Mouse (Mus musculus): Measurements from ENCODE around the gene Cep83.

The Cep83 gene

DNA sequence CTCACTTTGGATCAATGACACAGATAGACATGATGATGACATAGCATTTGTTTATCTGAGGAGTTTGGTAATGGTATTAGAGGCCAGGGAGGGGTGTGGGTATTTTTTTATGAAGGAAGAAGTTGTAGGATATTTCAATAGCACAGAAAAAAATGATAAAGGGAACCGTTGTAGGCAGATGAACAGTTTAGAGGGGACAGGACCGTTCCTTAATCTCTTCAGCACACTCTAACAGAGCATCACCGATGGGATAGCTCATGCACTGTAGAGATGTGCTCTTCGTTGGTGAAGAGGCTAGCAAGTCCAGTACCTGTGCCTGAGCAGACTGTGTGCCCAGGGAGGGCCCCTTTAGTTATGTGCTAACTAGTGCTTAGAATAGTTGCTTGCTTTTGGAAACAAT is 90.9 kb downstream of the Cep83 start:
- DNase-seq (ENCODE audit: low spot score) = no peak

GRCm38 (mm10) chr10:94780618-94781262 is 92.3 kb downstream of the Cep83 start:
- DNase-seq (ENCODE audit: low spot score) = no peak

- DNase-seq (ENCODE audit: low spot score) = no peak
These were observed 100.8 kb downstream of the Cep83 start for GRCm38 (mm10) chr10:94789205-94789604.

DNA sequence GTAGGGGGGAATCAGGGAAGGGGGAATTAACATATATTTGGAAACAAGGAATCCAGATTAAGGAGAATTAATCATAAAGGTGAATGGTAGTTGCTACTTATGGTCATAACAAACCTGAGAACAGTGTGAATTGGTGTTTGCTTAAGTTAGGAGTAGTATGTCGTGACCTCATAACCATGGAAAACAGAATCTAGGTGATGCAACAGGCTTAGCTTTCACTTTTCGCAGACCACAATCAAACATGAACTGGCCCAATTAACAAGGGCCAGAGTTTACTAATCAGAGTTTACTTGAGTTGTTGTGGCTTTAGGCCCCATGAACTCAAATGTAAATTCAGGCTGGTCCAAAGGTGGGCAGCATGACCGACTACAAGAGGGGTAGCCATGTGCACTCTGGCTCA is 105.5 kb downstream of the Cep83 start:
- DNase-seq (ENCODE audit: low spot score) = no peak

GRCm38 (mm10) chr10:94794666-94795244 is 106.3 kb downstream of the Cep83 start:
- DNase-seq (ENCODE audit: low spot score) = no peak

- DNase-seq (ENCODE audit: low spot score) = no peak
These were observed 109.7 kb downstream of the Cep83 start for GRCm38 (mm10) chr10:94798128-94798527.

GRCm38 (mm10) chr10:94799485-94800239 is 111.2 kb downstream of the Cep83 start:
- DNase-seq (ENCODE audit: low spot score) = no peak

DNA sequence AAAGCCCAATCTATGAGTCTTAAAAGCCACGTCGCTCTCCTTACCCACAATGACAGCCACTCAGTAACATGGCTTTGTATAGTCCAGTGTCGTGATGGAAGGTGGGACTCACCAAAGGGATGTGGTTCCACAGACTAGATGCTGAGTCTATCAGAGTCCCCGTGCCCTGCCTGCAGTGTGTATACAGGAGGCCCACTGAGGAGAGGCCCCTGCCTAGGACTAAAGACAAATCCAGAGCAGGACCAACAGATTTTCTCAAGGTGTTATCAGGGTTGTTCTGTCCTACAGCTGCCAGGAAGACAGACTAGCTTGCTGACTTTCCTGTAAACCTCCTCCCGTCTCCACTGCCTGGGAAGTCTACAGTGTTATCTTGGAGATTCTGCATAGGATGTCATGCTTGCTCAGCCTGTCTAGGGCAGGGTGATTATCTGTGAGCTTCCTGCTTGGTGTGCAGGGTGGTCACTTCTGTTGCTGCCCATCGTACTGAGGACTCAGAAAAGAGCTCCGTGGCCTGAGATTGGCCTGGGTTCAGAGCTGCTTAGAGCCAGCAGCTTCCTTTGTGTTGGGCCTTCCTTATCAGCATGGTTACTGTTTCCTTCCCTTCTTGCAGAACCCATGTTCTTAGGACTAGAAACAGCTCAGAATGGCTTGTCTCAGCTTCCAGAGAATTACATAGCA is 112.4 kb downstream of the Cep83 start:
- DNase-seq (ENCODE audit: low spot score) = no peak

- DNase-seq (ENCODE audit: low spot score) = no peak
These were observed 115.8 kb downstream of the Cep83 start for GRCm38 (mm10) chr10:94804029-94804908.

DNA sequence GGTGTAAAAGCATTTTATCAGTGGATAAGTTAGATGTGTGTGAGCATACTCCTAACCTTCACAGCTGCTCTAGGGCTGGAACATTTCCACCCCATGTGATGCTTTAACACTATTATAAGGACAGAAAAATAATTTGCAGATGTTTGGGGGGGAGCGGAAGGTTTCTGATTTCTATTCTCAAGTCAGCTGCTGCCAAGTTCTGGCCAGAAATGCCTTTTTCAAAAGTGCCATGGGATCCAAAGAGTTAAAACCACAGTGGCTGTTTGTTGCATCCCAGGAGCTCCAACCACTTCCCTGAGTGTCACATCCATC is 116.4 kb downstream of the Cep83 start:
- no peak for DNase-seq (ENCODE audit: low spot score)

DNA sequence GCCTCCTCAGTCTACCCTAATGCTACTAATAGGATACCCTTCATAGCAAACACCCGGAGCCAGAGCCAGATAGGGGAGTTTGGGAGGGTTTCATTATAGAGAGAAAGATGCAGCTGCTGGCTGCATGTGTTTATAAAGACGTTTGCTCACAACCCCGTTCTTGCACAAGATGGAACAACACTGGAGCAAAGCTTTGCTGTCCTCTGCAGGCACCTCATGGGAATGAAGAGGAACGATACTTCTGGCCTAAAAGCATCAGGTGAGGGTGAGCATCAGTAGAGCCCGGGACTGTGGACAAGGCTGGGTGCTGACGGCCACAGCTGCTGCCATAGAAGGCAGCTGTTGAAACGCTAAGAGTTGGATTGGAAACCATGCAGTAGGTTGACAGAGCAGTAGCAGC is 118.9 kb downstream of the Cep83 start:
- DNase-seq (ENCODE audit: low spot score) = no peak

DNA sequence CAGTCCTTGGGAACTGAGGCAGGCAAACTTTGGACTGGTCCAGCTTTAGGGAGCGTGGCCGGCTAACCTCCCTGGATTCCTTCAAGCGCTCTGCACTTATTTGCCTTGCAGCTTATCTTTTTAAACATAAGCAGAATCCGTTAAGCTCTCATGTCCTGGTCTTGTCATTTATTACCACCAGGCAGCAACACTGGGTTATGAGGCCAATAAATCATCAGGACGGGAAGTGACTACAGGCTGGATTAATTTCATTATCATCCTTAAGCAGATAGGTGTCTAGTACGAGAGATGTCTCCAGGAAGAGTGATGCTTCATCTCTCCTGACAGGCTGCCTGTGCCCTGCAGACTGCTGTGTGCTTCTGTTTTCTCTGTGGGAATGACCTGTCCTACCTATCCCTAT is 119.8 kb downstream of the Cep83 start:
- no peak for DNase-seq (ENCODE audit: low spot score)

DNA sequence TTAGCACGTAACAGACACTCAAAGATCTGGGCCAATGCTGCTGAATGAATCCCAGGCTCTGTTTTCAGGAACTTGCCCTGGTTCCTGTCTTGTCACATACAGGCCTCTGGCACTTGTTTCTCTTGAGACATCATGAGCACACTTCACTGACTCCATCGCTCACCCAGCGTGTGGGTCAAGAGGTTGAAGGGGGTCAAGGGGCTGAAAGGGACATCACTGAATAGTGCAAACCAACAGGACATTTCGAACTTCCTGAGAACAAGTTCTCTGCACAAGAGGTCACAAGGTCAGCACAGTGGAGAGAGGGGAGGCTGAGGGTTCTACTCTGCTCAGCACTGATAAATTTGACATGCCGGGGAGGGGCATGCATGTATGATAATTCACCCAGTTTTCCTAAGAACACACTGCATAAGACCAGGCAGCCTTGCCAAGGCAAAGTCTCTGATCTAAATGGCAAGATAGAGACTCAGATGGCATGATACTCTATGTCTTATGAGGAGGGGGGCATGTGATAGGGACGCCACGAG is 121.6 kb downstream of the Cep83 start:
- DNase-seq (ENCODE audit: low spot score) = no peak

DNA sequence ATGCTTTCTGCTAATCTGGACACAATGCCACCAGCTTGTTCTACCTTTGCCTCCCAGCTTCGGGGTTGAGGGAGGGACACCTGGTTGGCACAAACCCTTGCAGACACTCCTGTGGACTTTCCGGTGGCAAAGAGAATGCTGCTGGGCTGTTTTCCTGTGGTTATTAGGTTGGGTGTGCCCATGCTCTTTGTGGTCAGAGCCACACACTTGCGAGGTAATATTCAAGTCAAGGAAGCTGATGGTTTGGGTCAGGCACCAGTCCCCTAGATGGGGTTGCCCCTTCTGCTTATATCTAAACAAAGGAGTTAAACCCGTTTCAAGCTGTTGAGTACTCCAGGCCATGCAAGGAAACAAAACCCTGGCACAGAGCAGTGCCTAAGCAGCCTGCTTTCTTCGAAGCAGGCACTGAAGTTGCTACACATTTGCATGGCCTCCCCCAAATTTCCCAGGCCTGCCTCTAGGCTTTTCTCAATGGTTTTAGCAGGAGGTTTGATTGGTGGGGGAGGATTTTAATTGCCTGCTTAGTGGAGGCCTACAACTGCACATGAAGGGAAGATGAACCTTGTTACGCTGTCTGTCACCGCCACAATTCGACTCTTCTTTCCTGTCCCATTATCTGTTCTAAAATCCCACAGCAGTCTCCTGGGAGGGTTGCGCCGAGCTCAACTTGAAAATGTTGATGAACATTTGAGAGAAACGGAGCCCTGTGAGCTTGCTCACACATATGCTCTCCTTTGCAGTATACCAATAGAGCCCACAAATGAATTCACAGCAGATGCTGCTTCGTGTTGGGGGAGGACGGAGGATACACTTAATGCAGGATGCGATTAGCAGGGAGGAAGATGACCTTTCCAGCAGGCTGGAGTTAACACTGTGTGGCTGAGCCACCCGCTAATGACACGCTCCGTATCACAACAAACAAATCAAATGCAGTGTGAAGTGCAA is 123.7 kb downstream of the Cep83 start:
- DNase-seq (ENCODE audit: low spot score) = no peak

GRCm38 (mm10) chr10:94818127-94818526 is 129.7 kb downstream of the Cep83 start:
- DNase-seq (ENCODE audit: low spot score) = no peak

DNA sequence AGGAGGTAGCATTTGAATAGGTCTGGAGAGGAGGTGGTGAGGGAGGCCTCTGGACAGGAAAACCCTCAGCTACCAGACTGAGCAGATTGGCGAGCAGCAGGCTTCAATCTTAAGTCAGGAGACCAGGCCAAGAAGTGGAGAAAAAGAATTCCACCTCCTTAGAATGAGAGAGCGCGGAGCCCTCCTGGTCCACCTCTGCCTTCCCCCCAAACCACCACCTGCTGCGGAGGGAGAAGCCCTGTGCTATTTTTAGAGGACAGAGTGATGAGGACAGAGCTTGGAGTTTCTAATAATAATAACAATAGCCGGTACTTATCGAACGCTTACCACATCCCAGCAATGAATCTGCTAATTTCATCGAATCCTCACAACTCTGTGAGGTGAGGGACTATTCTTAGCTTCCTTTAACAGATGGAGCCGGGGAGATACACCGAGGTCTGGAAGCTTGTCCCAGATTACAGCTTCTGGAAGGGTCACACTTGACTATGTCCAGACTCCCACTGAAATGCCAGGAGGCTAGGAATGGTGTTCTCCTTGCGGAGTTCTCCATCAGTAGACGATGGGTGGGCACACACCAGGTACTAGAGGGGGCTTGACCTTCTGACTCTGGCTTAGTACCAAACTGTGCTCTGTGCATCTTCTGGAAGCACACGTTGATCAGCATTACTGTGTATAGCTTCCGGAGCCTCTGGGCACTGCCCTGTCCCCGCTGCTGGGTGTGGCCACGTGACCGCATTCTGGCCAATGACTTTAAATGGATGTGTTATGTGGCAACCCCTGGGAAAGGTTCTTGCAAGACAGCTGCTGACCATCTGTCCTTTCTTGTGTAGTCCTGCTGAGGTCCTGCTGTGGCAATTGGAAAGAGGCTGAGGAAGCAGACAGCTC is 130.6 kb downstream of the Cep83 start:
- no peak for DNase-seq (ENCODE audit: low spot score)

- DNase-seq (ENCODE audit: low spot score) = no peak
These were observed 135.7 kb downstream of the Cep83 start for GRCm38 (mm10) chr10:94823971-94824760.

DNA sequence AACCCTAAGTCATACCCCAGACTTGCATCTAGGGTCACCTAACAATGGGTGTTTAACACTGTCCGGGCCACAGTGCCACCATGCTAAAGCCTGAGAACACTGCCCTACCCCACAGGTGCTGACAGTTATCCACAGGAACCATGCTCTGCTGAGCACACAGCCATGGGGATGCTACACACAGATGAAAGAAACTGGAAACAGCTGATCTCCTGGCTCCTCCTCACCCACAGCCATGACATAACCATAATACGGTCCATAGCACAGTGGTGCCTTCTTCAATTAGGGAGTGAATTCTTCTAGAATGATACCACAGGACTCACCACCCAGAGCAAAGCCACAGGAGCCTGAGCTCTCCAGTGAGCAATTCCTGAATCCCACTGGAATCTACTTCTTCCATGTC is 137.5 kb downstream of the Cep83 start:
- DNase-seq (ENCODE audit: low spot score) = no peak

- DNase-seq (ENCODE audit: low spot score) = no peak
These were observed 138.0 kb downstream of the Cep83 start for GRCm38 (mm10) chr10:94826436-94826835.
